Mouse (Mus musculus) mature B cell (primary cell): ENCODE measurements around the gene Slc25a34.

Experiments used
- in situ Hi-C: fragments of 300-500 bp; cut with MboI; formaldehyde crosslinking; loops from 2 replicates; pipeline ENCODE4 v1.14.3; 2019

The Slc25a34 gene

DNA sequence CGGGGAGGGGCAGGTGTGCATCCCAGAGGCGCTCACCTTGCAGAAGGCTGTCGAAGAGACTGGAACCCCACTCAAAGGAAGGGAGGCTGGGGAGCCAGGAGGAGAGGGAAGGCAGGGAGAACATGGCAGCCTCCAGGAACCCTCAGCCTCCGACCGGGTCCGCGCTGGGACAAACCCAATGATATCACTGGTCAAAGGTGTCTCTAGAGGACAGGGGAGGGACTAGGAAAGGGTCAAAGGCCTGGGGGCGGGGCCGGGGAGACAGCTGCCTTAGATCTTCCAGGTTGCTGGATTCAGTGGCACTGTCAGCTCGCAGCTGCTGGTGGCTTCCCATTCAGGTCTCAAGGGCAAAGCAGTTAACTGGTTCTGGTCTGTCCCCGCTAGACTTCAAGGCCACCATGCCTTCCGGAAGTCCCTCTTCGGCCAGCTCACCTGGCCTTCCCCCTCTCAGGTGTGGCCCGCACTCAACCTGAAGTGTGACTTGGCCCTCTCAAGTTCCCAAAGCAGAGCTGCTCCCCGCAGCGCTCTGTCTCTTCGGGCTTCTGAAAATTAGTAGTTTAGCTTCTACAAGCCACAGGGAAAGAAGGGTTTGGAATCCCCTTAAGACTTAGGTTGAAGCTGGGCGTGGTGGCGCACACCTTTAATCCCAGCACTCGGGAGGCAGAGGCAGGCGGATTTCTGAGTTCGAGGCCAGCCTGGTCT lies 5.6 kb downstream of the Slc25a34 start:
- in situ Hi-C loops, result no loop called here

GRCm38 (mm10) chr4:141617299-141617698 lies 6.3 kb downstream of the Slc25a34 start:
- in situ Hi-C loops, result no loop called here

DNA sequence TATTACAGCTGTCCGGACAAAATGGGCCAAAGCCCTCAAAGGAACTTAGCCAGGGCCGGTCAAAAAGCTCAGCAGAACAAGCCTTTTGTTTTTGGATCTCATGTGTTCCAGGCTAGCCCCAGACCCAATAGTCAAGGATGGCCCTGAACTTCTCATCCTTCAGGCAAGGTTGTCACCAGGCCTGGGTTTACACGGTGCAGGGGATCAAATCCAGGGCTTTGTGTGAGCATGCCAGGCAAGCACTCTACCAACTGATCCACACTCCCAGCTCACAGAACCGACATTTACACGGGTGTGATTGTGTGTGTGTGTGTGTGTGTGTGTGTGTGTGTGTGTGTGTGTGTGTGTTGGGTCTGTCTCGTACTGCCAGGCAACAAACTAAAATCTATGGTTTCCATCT lies 6.8 kb downstream of the Slc25a34 start:
- in situ Hi-C loops, result no loop called here

DNA sequence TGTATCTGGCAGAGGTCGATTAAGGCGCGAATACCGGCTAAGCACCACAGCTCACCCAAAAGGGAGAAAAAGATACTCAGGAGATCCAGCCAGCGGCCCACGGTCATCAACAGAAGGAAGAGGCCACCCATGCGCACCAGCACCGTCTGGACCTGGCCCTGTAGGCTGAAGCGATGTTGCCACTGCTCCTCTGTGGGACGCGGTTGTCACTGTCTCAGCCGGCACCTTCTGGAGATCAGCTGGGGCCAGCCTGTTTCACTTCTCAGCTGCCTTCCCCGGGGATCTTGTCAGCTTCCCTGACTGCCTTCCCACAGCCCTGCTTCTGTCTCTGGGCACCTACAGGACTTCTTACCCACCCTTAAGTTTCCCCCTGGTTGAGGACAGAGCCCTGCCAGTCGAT lies 8.7 kb downstream of the Slc25a34 start:
- in situ Hi-C loops, result no loop called here

DNA sequence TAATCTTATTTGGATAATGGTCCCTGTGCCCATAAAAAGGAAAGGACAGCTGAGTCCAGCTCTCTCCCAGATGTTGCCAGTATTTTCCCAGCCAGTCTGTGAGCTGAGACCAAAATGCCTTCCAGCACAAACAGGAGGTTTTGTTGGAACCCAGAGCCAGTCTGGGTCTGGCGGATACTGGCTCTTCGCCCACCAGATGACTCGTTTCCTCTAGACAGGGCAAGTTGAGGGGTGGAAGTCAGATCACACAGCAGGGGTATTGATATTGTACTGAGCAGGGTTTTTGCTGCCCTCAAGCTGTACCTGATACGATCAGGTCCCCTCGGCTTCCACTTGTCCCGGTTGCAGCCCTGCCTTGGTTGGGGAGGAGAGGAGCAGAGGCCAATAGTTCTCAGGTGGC lies 14.1 kb downstream of the Slc25a34 start:
- in situ Hi-C loops, result no loop called here

DNA sequence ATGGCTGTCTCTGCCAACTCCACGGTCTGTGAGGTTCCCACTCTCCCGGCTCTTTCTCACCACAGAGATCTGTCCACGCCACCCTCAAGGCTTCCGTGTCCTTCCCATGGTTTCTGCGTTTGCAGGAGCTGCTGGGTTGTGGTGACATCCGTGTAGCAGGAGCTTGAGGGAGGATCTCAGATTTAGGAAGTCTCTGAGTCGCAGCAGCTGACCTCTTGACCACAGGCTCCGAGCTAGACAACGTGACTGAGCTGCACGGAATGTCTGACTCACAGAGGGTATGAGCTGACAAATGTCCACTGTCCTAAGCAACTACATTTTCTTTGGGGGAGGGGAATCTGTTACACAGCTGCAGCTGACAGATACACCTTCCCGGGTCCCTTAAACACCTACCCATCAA lies 17.8 kb downstream of the Slc25a34 start, which contains the start of gene Fblim1:
Gene Fblim1, minus strand, starts transcription at position 236 of the 400 bp plus-strand sequence.
- in situ Hi-C loops, result no loop called here

DNA sequence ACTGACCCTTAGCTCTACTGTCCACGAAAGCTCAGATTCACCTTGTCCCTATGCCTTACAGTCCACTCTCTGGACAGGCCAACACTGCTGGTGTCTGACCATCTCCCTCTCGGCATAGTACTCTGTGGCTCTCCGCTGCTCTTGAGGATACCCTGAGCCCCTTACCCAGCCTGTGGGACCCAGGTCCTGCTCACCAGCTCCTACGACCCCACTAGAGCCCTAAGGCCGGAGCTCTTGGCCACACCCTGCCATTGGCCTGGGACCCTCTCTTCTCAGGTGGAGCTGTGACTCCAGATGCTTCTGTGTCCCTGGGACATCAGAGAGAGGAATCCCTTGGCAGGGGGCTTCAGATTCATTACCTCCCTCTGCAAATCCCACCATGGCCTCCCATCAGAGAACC lies 18.2 kb downstream of the Slc25a34 start:
- in situ Hi-C loops, result no loop called here

- in situ Hi-C loops, result no loop called here
Observed at GRCm38 (mm10) chr4:141604493-141604892, 19.1 kb downstream of the Slc25a34 start.

- in situ Hi-C loops, result no loop called here
Observed at GRCm38 (mm10) chr4:141603921-141604320, 19.7 kb downstream of the Slc25a34 start.

DNA sequence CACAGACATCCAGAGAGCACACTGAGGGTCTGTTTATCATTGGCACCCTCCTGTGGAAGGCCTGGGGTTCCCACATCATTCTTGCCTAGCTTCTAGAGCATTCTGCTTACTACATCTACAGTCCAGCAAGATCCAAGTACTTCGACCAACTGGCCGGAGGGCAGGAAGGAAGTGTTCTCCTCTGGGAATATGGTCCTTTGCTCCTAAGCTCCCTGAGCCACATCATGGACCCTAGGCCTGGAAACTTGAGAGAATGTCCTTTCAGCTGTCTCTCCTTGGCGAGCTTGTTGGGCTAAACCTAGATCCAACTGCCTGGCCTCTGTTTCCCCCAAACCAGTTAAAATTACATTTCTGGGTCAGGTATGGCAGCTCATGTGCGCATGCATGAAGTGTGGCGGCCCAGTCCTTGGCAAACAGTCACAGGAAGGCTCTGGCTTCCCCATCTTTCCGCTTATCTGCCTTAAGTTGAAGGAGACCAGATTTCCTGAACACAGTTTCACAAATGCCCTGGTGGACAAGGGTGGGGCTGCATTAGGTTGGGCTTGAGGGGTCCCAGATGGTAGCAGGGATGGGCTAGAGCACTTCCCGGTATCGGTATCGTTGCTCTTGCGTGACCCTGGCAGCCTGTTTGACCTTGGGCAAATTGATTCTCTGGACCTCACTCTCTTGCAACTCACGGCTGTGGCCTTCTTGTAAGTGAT lies 20.9 kb downstream of the Slc25a34 start:
- in situ Hi-C loops, result no loop called here

- in situ Hi-C loops, result no loop called here
Observed at GRCm38 (mm10) chr4:141601148-141601862, 22.3 kb downstream of the Slc25a34 start.

- in situ Hi-C loops, result no loop called here
Observed at GRCm38 (mm10) chr4:141600364-141600763, 23.3 kb downstream of the Slc25a34 start.

DNA sequence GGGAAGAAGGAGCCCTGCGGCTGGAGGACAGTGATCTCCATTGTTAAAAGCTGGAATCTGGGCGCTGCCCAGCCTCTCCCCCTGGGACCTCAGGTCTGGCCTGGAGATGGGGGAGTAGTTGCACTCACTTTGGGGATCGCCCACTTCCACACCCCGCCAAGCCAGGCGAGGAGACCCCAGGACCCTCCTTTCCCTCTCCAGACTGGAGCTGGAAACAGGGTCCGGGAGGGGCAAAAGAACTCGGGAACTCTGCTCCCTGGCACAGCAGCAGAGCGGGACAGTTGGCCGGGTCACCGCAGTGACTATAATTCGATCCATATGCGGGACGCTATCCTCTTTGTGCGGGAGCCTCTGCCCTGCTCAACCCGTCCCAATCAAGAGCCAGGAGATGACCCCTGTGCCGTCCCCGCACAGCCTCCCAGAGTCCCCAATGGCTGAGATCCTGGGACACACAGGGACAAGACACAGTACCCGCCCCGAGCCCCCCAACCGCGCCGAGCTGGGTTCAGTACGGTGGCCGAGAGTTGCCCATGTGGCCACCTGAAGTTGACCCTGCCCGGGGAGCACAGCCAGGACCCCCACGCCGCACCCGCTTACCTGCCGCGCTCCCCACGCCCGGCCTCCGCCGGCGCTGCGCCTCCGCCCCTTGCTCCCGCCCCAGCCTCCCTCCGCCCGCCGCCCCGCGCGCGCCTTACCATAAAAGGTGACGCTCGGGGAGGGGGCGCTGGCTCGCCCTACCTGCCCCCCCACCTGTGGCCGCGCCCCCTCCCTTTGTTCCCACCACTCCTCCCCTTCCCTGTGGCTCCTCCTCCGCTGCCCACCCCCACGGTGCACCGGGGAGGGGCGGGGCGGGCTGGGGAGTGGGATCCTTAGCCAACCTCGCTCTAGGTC lies 24.1 kb downstream of the Slc25a34 start:
- in situ Hi-C loops, result no loop called here

GRCm38 (mm10) chr4:141598894-141599250 lies 24.7 kb downstream of the Slc25a34 start:
- in situ Hi-C loops, result no loop called here

DNA sequence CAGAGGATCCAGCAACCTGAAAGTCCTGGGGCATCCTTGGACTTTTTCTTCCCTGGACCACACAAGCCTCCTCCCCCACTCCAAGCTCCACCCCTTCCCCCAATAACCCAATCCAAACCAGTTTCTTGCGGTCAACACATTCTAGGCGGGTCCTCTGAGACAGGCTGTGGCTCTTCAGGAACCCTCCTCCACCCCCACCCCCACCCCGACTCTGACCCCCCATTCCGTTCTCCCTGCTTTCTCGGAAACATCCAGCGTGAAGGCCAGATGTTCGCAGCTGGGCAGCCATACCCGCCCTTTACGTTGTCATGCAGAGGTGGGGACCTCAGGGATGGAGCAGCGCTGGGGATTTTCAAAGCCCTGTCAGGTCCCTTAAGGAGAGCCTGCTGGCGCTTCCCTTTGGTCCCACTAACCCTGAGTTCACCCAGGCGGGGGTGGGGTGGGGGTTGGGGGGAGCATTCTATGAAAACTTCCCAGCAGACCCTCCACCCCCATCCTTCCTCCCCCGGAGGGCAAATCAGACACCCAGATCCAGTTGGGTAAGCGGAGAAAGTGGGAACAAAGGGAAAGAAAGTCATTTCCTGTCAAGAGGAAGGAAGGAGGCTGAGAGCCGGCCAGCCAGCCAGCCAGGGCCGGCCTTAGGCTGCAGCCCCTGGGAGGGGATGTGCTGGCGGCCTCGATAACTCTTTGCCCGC lies 25.3 kb downstream of the Slc25a34 start:
- in situ Hi-C loops, result no loop called here

DNA sequence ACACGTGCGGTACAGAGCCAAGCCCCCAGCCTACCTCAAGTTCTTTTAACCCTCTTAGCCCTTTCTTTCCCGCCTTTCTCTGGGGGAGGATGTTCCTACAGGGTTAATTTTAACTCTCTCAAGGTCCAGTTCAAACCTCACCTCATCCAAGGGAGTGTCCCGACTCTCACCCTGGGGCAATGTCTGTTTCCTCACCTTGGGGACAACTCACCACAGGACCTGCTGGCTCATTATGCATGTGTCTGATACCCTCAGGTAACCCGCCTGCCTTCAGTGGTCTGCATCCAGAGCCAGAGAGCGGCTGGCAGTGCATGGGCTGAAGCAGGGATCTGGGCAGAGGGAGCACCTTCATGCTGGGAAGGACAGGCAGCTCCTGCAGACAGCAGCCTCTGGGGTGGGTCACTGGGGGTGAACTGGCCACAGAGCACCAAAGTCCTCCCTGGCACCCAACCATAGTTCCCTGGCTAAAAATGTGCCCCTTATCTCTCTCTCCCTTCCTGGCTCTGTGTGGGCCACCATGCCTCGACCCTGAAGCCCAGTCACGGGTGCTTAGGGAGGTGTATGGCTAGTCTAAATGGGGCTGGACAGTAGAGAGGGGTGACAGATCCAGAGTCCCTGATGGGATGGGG lies 26.8 kb downstream of the Slc25a34 start:
- in situ Hi-C loops, result no loop called here

DNA sequence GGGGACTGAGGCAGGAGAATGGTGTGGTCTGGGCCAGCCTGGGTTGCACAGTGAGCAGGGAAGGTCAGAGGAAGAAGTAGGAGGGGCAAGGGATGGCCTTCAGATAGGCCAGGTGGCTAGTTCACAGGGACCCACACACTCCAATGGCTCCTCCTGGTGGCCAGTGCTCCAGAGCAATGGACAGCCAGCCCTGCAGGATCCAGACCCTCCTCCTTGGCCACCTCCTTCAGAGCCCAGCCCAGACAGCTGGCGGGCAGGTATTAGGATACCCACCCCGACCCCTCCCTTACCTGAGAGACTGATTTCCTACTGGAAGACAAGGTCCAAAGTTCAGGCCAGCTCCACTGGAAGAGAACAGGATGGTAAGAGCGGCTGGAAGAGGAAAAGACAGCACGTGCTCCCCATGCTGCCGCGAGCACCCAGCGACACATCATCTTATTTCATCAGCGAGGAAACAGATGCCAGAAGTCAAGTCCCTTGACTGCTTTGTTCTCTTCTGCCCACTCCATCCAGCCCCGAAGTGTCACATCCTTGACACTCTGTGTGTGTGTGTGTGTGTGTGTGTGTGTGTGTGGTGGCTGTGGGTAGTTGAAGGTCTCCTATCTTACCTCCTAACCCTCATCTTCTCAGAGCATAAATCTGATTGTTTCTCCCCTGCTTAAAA lies 27.9 kb downstream of the Slc25a34 start:
- in situ Hi-C loops, result no loop called here

- in situ Hi-C loops, result no loop called here
Observed at GRCm38 (mm10) chr4:141595138-141595537, 28.5 kb downstream of the Slc25a34 start.

- in situ Hi-C loops, result no loop called here
Observed at GRCm38 (mm10) chr4:141591547-141591946, 32.1 kb downstream of the Slc25a34 start.

DNA sequence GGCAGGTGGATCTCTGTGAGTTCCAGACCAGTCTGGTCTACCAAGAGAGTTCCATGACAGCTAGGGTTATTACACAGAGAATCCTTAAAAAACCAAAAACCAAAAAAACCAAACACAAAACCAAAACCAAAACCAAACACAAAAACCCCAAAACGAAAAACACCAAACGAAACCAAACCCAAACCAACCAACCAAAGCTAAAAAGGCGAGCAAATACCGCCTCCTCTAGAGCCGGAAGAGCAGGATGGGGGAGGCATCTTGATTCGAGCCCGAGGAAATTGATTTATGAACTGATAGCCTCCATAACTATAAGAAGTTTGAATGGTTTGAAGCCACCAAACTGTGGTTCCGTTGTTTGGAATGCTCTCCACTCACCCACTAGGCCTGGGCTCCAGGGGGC lies 39.7 kb downstream of the Slc25a34 start:
- in situ Hi-C loops, result no loop called here
